Mouse (Mus musculus) heart, adult 2 months (tissue): ENCODE data around the gene Mllt1. TPM values are rescaled to one million over a fixed set of nuclear protein-coding genes. Genes with fewer than 3 reads are reported as not detected.

ENCODE experiments used
- DNase-seq, 2 experiments: peaks; one replicate each; pipeline ENCODE4 v3.0.0; 2021
- H3K27ac ChIP-seq: fragments of 200-600 bp; 2 replicates; pipeline ENCODE4 v1.8.1; 2022
- H3K27me3 ChIP-seq: fragments of 200-500 bp; 2 replicates; pipeline ENCODE4 v1.6.1; 2012; ENCODE audit warnings: mild to moderate bottlenecking, low read length, inconsistent platforms, mixed read lengths; ENCODE audit not compliant: control insufficient read depth, insufficient read depth
- H3K36me3 ChIP-seq: fragments of 200-500 bp; 2 replicates; pipeline ENCODE4 v1.6.1; 2012; ENCODE audit warnings: low read length, inconsistent platforms; ENCODE audit not compliant: control insufficient read depth, insufficient read depth
- H3K4me1 ChIP-seq: fragments of 200-500 bp; 2 replicates; pipeline ENCODE4 v1.6.1; 2011; ENCODE audit warnings: low read length; ENCODE audit not compliant: control insufficient read depth, insufficient read depth
- H3K4me3 ChIP-seq: fragments of 200-600 bp; 2 replicates; pipeline ENCODE4 v1.8.1; 2022
- H3K79me2 ChIP-seq: fragments of 200-500 bp; replicated peaks from 2 replicates; pipeline ENCODE4 v1.6.1; 2012; ENCODE audit warnings: mild to moderate bottlenecking, inconsistent platforms, low read length, moderate library complexity, mixed read lengths; ENCODE audit not compliant: control insufficient read depth, insufficient read depth
- H3K9ac ChIP-seq: fragments of 200-500 bp; 2 replicates; pipeline ENCODE4 v1.6.1; 2012; ENCODE audit warnings: low read depth, mild to moderate bottlenecking, control low read depth, inconsistent platforms, low read length, mixed read lengths
- CTCF ChIP-seq: fragments of 200-600 bp; IDR thresholded peaks from 2 replicates; pipeline ENCODE4 v1.8.1; 2022; ENCODE audit warnings: antibody characterized with exemption, mild to moderate bottlenecking, moderate library complexity
- EP300 ChIP-seq: fragments of 200-500 bp; IDR thresholded peaks from 2 replicates; pipeline ENCODE4 v1.6.1; 2011; ENCODE audit warnings: low read depth, low read length, control low read depth; ENCODE audit not compliant: insufficient read depth
- POLR2A ChIP-seq: fragments of 200-500 bp; IDR thresholded peaks from 2 replicates; pipeline ENCODE4 v1.6.1; 2011; ENCODE audit warnings: mild to moderate bottlenecking, low read depth, low read length, control low read depth; ENCODE audit not compliant: insufficient read depth
- WGBS: fragments of 180-500 bp; shearing (Covaris S2); methylation state at CpG from one replicate; pipeline ENCODE4 v1.1.7; 2018; 5-methylcytosine and 5-hydroxymethylcytosine counted together
- intact Hi-C: fragments of 180-260 bp; cut with DNase I; formaldehyde crosslinking; loops from one replicate; pipeline ENCODE4 v1.15.1; 2025
- polyA plus RNA-seq: library from polyadenylated mRNA; depleted of rRNA; stranded (reverse); fragments of >200 nt; gene quantifications from 2 replicates; pipeline ENCODE4 v1.2.3, GENCODE M21; 2012
- total RNA-seq, 2 experiments: library from RNA; stranded (reverse); gene quantifications; 2 replicates each; pipeline ENCODE4 v1.2.3; 2021

Gene Mllt1
- total and polyA plus RNA-seq, 3 experiments, result 25.3 to 27.2 (median 27.2) TPM

DNA sequence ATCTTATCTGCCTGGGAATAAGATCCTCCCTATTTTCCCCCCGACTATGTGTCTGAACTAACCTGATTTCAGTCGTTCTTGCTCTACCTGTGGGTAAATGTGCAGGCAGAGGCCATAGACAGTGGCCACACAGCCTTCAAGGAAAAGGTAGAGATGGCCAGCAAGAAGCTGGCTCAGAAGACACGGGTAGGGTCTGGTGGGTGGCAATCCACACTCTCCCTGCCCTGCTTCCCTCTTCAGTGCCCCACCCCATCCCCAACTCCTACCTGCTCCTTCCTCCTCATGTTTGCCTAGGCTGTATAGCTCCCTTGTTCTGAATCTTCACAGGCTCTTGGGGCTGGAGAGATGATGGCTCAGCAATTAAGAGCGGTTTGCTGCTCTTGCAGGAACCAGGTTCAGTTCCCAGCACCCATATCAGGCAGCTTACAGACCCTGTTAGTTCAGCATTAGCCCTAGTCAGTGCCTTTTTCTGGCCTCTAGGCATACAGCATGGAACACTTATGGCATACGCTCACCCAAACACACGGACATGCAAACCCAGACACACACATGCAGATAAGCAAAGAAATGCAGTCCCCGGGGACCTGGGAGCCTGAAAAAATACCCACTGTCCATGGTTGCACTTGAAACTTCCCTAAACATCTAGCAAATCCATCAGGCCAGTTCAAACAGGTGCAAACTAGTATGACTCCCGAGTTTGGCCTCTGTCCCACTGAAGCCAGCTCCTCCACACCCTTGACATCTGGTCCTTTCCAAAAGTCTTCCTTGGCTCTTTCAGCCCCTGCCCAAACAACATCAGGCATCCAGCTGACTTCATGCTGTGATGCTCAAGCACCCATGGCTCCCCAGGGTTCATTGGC is 41.5 kb upstream of the Mllt1 start:
- DNase-seq, result peak in 1 of 2 experiments; percentile 8
- H3K9ac ChIP-seq, result no peak overlapping the region
- intact Hi-C loops, result no loop called here
- H3K4me1 ChIP-seq, result no peaks in the 10 kb centered on the region
- 63% methylated on average over 8 of the region's 8 CpGs for WGBS
- H3K27me3 ChIP-seq, result no peaks in the 10 kb centered on the region
- H3K36me3 ChIP-seq, result no peaks in the 10 kb centered on the region
- TF ChIP-seq CTCF (no peak), EP300 (no peak), POLR2A (no peak)
- no peak overlapping the region for H3K27ac ChIP-seq
- H3K79me2 ChIP-seq, result no peaks in the 10 kb centered on the region
- no peak overlapping the region for H3K4me3 ChIP-seq

DNA sequence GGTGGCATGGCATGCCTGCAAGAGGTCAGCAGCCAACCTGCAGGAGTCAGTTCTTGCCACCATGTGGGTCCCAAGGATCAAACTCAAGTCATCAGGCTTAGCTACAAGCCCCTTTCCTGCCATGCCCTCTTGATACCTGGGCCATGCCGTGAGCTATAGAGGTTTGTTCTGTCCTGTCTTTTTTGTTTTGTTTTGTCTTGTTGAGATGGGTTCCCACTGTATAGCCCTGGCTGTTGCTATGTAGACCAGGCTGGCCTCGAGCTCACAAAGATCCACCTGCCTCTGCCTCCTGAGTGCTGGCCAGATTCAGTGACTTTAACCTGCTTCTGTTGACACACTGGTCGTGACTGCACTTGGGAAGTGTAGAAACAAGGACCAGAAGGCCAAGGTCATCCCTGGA is 40.2 kb upstream of the Mllt1 start:
- Histone ChIP-seq H3K36me3 (no peaks in the 10 kb centered on the region), H3K4me3 (no peak overlapping the region), H3K4me1 (no peaks in the 10 kb centered on the region), H3K27ac (no peak overlapping the region), H3K79me2 (no peaks in the 10 kb centered on the region), H3K9ac (no peak overlapping the region), H3K27me3 (no peaks in the 10 kb centered on the region)
- intact Hi-C loops, result no loop called here
- WGBS, result 67% methylated on average over 3 of the region's 3 CpGs
- peak in 1 of 2 experiments; percentile 6 for DNase-seq
- TF ChIP-seq EP300 (no peak), POLR2A (no peak), CTCF (no peak)

DNA sequence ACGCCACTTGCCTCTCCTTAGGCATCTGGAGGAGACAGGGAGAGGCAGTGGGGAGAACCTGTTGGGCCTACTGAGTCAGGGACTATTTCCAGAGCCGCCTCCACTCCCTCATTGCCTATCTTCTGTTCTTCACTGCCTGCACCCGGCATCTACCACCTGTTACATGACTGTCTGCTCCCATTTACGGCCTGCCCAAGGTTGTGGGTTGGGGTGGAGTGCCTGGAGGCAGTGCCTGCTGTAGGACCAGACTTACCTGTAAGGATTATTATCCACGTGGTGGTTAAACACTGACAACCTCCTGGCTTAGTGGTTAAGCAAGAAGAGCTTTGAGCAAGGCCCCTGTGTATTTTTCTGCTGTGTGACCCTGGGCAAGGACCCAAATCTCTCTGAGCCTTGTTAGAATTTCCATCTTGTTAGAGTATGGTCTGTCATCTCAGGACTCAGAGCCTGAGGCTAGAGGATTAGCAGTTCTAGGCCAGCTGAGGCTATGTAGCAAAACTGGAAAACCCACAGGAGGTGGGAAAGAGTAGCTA is 39.6 kb upstream of the Mllt1 start:
- Histone ChIP-seq H3K27ac (no peak overlapping the region), H3K9ac (no peak overlapping the region), H3K4me1 (no peaks in the 10 kb centered on the region), H3K79me2 (no peaks in the 10 kb centered on the region), H3K4me3 (no peak overlapping the region), H3K27me3 (no peaks in the 10 kb centered on the region), H3K36me3 (no peaks in the 10 kb centered on the region)
- TF ChIP-seq POLR2A (no peak), CTCF (no peak), EP300 (no peak)
- intact Hi-C loops, result no loop called here
- 76% methylated on average over 5 of the region's 5 CpGs for WGBS
- peak in 1 of 2 experiments; percentile 5 for DNase-seq

DNA sequence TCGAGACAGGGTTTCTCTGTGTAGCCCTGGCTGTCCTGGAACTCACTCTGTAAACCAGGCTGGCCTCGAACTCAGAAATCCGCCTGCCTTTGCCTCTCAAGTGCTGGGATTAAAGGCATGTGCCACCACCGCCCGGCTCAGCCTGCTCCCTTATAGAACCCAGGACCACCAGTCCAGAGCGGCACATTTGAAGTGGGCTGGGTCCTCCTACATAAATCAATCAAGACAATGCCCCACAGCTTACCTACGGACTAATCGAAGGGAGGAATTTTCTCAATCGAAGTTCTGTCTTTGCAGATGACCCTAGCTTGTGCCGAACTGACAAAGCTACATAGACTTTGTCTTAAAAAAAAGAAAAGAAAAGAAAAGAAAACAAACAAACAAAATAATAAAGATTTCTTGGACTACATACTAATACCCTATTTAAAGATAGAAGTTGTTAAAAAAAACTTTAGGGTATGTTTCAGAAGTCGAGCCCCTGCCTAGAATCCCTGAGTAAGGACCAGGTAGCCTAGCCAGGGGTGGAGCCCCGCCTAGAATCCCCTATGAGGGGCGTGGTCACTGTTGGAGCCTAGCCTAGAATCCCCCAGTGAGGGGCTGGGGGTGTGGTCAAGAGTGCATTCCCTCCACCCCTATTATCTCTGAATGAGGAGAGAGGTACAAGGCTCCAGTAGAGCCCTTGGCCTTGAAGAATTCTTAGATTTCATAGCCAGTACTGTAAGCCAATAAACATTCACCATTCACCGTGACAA is 38.9 kb upstream of the Mllt1 start:
- no peak for DNase-seq
- H3K9ac ChIP-seq, result no peak overlapping the region
- no peaks in the 10 kb centered on the region for H3K27me3 ChIP-seq
- H3K4me3 ChIP-seq, result no peak overlapping the region
- H3K79me2 ChIP-seq, result no peaks in the 10 kb centered on the region
- 62% methylated on average over 13 of the region's 14 CpGs for WGBS
- H3K36me3 ChIP-seq, result no peaks in the 10 kb centered on the region
- intact Hi-C loops, result no loop called here
- no peaks in the 10 kb centered on the region for H3K4me1 ChIP-seq
- H3K27ac ChIP-seq, result no peak overlapping the region
- TF ChIP-seq CTCF, result no peak
- TF ChIP-seq POLR2A, result no peak
- no peak for TF ChIP-seq EP300

DNA sequence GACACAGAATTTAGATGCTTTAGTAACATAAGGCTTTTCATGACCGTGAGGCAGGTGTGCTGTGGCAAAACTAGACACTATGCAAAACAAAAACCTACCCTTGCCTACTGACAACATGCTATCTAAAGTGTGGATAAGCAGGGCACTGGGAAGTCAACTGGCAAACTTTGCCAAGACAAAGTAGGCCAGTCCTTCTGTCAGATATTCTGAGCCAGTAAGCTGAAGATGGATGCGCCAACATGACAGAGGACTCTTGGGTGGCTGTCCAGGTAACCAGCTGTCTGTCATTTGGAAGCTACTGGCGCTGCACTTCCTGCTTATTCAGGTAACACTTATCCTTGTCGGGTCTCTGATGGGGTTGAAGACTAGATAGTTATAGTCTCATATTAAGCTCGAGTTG is 34.9 kb upstream of the Mllt1 start:
- TF ChIP-seq EP300, result no peak
- TF ChIP-seq POLR2A, result no peak
- no peak for TF ChIP-seq CTCF
- H3K4me1 ChIP-seq, result no peaks in the 10 kb centered on the region
- DNase-seq, result no peak
- H3K9ac ChIP-seq, result no peak overlapping the region
- H3K36me3 ChIP-seq, result no peaks in the 10 kb centered on the region
- no peaks in the 10 kb centered on the region for H3K27me3 ChIP-seq
- no peaks in the 10 kb centered on the region for H3K79me2 ChIP-seq
- no peak overlapping the region for H3K27ac ChIP-seq
- intact Hi-C loops, result no loop called here
- WGBS, result 52% methylated on average over 5 of the region's 5 CpGs
- H3K4me3 ChIP-seq, result no peak overlapping the region
